Mouse (Mus musculus) neural tube, embryonic 10.5 days (tissue): Measurements from ENCODE around the gene Dapp1.
"Not testable (repeated sequence)": the region's sequence is repeated elsewhere in the genome, so short reads cannot be mapped to it uniquely, and the experiment has no call there.

Source experiments
- DNase-seq: peaks from one replicate; pipeline ENCODE4 v3.0.0-alpha.2; 2017; ENCODE audit warnings: low spot score; ENCODE audit errors: extremely low spot score

The Dapp1 gene

DNA sequence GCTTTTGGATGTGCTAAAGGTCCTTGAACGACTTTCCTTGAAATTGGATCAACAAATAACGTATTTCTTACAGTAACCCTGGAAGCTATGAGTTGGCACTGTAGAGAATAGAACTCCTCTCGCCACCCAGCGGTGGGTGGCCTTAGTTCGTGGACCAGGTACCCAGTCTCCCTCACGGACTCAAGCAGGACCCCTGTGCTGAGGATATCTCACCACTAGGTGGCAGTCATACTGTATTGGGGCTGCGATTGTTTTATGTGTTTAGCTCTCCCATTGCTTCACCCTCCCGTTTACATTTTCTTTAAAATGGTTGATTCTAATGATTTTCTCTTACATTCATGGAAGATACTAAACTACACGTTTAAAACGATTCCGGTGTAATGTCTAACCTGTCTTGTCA is 9.8 kb upstream of the Dapp1 start:
- DNase-seq = peak; percentile 78

DNA sequence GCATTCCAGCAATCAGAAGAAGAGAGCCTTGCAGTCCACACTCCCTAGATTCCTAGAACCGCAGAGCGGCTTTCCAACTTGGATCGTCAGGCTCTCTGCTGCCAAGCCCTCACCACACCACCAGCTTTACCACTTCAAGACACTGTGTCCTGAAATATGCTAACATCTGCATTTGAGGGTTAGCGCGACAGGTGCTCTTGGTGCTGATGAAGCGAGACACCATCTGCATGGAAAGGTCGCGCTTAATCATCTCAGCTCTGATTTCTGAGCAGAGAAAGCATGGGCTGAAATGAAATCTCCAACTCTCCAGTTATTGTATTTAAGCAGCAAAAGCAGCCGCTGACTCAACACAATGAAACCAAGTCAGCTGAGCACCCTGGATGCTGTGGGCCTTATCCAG is 8.1 kb upstream of the Dapp1 start:
- DNase-seq = no peak

DNA sequence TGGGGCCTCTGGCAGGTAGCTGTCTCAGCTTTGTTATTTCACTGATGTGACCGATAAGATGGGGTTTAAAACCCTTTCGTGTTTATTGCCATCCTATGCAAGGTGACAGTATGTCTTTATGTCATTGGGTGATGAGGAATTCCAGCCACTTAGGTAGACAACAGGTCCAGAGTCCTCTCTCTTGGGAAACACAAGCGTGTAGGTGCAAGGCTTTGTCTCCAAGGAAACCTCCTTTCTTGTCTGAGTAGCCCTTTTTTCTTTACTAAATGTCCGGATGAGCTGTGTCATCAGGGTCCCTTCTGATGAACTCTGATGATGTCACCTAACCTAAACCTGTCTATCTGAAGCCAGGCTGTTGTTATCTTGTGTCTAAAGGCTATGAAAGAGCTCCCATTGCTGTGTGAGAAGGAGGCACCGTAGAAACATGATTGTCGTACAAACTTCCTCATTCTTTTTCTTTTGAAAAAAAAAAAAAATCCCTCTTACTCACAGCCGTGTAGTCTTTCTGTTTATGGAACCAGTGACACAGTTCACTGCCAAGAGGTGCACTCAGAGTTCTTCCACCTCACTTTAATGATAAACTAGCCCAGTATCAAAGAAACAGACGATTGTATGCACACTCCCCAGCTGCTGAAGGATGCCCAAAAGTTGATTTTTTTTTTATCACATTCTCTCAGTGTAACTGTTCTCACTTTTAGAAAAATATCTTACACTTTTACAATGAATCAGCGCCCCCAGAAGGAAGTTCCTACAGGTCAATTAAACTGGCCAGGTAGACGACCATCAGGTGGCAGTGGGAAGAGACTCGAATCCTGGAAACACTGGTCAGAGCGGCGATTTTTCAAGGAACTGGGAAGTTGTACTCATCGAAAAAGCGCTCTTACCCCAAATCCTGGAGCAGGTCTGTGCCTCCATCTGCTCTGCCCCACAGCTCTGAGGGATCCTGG is 637 bp downstream of the Dapp1 start:
- no peak for DNase-seq

DNA sequence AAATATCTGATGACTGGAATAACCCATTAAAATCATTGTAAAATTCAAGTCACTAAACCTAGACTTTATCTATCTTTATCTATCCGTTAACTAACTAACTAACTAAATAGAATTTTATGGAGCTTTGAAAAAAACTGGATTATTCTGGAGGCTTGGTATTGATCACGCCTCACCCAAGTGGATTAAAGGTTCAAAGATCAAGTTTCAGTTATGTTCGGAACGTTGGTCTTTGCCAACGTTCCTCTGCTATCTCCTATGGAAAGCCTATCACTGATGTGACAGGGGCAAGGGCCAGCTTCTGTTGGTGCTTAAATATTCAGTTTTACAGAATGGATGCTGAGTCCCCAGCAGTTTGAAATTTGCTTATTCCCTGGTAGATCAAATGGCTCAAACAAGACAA is 3.1 kb downstream of the Dapp1 start:
- no peak for DNase-seq

DNA sequence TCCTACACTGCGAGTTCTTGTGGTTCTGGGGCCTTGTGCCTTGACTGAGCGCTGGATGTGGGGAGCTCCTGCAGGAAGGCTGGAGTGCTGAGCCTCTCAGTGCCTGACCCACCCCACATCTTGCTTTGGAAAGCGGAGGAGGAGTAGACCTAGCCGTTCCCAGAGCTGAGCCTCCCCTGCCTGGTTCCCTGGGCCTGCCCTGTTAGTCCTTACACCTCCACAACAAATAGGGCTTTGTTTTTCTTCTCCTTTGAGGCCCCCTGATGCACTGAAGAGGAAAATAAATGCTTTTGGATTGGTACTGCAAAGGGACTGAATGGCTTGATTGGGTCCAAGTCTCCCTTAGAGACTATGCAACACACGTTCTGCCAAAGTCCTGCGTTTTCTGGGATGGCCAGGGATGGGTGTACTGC is 3.7 kb downstream of the Dapp1 start:
- no peak for DNase-seq

DNA sequence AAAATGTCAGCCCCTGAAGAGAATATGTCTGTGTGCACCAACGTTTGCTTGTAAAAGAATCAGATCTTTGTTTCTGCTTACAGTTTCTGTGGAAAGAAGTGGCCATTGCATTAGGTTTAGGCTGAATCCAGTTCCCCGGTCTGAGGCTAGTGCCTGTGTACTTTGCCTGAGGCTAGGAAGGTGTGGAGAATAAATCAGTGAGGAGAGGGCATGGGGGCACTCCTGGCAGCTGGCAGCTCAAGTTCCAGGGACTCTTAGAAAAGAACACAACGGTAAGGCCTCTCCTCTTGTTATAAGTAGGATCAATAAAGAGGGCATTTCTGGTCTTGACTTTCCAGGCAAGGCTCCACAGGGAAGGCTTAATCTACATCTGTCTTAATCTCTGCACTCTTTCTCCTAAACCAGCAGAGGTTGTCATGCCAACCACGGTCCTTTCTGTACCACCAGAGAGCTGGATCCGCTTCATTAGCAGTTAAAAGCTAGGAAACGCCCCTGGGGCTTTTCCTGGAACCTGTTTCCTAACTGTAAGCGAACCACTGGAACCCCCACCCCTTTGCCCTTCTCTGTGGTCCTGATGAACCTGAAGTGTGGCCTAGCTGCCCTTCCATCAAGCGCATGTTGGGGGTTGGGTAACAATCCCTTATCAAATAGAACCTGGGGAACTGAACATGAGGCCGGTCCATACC is 4.3 kb downstream of the Dapp1 start:
- no peak for DNase-seq

DNA sequence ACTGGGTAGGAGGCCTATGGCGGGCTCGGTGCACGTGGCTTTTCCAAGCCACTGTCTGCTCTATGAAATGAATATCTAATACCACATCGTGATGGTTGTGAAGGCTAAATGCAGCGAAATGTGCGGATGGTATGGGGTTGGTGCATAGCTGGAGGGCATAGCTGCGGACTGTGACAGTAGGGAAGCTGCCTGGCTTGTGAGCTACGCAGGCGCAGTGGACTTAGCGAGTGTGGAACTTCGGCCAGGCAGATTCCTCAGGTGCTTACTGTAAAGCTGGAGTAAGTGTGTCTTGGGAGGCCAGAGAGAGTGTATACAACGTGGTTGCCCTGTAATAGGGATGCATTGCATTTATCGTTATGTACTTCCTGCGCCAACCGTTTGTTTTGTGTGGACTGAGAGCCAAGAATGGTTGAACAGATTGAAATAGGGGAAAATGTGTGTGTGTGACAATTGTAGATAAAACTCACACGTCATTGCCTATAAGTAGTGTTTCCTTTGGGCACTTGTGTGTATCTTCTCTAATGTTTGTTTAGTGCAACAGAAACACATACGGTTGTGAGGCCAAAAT is 5.4 kb downstream of the Dapp1 start:
- no peak for DNase-seq

DNA sequence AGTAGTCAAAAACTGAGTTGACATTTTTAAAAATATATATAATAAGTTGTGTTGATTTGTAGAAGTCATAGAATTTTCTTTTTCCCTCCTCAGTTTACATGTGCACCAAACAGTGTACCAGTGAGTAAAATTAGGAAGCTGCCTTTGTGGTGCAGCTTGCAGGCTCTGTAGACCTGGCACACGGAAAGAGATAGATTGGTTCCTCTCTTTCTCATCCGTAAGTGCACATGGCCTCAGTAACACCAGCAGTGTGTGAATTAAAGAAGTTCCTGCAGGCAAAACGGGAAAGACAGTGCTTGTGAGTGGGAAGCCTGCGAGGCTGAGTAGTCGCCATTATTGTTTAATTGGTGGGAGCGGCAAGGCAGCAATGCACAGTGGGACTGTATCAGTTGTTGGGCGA is 5.9 kb downstream of the Dapp1 start:
- DNase-seq = no peak

DNA sequence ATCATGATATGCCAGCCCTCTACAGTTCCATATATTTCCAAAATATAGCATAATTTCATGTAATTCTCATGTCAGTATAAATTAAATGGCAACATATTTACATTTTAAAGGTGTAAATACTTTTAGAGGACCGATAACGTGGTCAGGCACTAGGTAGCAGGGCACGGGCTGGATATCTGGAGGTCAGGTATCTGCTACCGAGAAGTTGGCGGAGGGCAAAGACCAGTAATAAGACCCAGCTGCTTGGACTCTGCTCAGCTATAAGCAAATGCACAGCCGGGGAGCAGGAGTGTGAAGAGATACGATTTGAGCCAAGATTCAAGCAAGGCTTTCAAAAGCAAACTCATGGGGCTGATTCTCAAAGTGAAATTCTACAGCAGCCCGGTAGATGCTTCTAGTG is 7.0 kb downstream of the Dapp1 start:
- DNase-seq = no peak

DNA sequence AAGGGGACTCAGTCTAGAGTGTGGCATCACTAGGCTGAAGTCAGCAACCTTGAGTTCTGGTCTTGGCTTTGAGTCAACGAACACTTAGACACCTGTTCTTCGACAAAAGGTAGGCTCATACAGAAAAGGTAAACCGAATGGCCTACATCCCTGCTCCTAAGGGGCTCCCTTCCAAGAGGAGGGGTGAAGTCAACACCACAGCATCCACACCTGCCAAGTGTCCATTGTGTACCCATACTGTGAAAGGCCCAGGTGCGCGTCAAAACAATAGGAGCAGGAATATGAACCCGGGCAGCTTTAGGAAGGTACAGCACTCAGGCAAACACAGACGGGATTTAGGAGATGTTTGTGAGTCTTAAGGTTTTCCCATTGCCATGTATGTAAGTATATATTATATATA is 8.4 kb downstream of the Dapp1 start:
- no peak for DNase-seq

DNA sequence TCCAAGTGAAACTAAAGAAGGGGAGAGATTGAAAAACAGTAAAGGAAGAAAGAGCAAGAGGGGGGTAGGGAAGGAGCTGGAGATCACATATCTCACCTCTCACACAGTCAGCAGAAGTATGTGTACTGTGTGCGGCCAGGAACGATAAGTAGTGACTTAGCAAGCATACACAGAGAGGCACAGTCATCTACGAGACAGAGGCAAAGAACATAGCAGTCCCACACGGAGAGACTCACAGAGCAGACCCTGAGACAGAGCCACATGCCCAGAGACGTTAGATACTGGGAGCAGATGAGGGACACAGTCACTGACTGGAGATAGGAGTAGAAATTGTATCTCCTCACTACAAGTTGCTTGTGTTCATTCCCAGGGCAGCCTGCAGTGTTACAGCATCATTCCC is 9.1 kb downstream of the Dapp1 start:
- DNase-seq = no peak

DNA sequence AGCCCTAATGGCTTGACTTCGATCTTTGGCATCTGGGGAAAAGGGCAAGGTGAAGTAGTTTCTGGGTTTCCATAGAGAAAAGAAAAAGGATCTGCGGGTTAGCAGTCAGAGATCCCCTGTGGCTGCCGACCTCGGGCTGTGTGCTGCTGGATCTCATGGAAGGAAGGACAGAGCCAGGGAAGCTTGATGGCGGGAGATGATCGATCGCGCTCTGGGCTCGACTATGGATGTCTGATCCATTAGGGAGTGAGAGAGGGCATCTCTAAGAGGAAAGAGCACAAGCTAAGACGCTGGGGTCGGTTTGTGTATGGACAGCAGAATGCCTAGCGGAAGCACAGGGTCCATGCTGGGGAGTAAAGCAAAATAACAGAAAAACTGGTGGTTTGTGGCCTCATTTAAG is 11.4 kb downstream of the Dapp1 start:
- peak; percentile 58 for DNase-seq

DNA sequence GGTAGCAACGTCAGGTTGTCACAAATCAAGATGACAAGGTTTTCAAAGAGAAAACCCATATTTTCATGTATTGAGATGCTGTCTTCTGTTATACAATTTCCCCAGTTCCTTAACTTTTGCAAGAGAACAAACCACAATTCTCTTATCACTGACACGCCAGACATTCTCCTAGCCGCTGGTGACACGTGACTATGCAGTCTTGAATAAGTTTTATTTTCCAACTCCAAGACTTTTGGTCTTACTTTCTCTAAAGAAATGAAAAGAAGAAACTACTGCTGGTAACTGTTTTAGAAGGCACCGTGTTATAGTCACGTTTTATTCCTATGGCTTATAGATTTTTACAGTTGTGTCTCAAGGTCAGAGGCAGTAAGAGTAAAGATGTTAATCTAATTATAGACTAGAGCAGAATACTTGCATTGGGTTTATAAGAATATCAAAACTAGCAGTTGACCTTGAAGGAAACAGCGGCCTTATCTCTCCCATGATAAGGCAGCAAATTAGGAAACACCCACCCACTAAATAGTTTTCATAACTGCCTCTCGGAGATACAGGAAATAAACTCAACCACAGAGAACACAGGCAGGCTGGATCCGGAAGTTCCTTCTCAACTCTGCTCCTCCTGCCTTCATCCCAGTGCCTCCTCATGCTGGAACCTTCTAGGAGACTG is 12.4 kb downstream of the Dapp1 start:
- no peak for DNase-seq

DNA sequence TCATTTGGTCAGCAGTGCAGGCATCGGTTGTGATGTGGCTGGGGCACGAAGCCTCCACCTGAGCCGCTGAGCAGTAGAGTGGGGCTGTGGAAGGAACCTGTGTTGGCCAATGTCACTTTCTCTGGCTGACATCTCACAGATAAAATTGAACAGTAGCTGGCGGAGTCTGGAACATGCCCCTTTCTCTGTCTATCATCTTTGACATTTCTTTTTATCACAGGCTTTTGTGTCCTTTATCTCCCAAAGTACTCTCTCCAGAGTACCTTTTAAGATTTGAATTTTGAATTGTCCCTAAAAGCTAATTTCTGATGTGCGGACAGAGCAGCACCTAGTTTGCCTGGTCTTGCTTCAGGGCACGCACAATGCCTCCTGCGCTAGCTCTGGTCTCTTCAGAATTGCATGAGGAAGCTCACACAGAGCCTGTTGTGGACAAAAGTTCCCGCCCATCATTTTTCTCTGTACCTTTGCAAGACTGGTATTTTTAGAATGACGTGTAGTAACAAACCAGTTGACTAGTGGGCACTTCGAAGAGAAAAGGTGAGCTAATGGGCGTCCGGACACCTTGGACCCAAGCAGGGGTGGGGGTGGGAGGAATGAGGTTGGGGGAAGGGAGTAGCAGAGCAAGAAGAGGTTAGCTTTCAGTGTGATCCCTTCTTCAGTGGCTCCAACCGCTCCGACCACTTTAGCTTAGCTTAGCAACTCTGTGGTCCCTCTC is 13.1 kb downstream of the Dapp1 start:
- DNase-seq = no peak

DNA sequence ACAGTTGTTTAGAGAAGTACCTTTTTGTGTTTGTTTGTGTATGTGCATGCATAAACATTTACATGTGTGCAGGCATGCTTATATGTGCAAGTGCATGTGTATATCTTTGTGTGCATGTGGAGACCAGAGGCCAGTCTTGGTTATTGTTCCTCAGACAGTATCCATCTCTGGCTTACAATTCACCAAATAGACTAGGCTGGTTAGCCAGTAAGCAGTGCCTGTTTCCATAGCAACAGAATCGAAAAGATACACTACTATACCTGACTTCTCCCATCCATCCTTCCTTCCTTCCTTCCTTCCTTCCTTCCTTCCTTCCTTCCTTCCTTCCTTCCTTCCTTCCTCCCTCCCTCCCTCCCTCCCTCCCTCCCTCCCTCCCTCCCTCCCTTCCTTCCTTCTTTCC is 17.3 kb downstream of the Dapp1 start:
- not testable (repeated sequence) for DNase-seq

DNA sequence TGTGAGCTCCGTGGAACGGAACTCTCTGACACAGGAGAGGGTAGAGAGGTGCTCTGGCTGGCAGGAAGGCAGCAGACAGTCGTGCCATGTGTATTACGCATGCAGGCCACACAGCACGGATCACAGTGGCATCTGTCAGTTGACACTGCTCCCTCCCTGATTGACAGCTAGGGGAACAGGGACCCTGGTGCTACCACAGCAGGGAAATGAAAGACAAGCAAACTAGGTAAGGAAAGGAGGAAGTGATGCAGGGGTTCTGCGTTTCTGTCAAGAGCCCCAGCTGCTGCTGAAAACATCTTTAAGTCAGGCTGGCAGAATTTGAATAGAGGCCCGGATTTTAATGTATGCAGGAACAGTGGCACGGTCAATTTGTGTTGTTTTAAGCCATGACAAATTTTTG is 17.8 kb downstream of the Dapp1 start:
- DNase-seq = no peak

DNA sequence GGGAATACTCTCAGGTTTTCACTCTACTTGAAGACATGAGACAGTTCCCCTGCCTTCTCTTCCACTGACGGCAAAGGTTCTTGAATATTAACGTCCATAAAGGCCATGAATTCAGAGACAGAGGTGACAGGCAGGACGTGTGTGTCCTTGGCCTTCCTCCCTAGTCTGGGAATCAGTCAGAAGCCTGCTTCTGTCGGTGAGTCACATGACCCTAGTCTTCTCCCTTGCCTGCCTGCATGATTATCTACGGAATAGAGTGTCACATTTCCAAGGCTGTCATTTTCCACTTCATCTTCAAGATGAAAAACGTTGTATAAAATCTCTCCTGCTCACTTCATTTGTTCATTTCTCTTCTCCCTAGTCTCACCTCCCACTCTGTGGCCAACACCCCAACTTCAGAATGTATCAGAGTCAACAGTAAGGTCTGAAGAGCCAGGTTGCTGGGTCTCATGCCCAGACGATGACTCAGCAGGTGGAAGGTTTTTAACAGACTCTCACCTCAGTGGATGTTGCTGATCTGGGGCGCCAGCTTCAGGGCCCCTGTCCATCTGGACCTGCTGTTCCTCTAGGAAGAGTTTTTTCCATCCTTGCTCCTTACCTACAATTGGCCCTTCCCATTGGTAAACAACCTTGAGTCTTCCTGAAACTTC is 19.5 kb downstream of the Dapp1 start:
- DNase-seq = no peak

DNA sequence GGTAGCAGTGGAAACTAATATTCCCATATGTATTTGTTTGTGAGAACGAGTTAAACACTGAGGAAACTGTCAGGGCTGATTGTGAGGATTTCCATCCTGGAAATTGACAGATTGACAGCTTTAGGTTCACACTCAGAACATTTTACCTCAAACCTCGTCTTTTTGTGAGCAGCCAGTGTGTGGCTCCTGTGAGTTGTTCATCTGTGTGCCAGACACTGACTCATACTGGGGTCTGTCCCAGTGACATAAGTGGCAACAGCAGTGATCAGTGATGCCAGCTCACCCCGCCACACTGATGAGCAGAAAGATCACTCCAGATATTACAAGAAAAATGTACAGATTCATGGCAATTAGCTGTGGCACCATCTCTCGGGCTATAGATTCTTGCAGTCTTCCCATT is 21.9 kb downstream of the Dapp1 start:
- no peak for DNase-seq

DNA sequence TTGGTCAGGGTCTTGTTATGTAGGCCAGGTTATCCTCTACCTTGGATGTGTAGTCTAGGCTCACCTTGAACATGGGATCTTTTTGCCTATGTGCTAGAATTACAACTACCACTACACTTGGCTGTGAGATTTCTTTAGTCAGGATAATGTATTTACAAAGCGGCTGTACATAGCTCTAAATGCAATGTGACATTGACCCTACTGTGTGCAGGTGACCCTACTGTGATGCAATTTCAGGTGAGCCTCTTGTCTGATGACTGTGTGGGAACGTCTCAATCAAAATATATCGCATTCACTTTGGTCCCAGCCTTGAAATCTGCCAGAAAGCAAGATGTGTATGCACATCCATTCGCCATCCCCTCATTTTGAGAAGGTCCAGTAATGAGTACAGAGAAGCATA is 23.0 kb downstream of the Dapp1 start:
- no peak for DNase-seq

DNA sequence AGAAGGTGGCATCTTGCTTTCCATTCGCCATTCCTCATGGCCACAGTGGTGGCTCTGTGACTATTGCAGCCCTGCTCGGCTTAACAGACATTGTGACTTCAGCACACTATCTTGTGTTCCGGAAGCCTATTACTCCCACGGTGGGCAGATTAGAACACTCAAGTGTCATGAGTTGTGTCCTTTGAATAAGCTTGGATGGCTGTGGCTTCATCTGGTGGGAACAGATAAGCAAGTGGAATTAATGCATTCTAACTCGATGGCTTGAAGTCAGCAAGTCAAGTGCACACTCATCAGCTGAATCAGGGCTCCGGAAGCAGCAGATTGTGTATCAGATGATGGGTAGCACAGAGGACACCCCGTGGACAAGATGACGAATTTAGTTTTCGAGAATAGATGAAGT is 23.5 kb downstream of the Dapp1 start:
- no peak for DNase-seq

DNA sequence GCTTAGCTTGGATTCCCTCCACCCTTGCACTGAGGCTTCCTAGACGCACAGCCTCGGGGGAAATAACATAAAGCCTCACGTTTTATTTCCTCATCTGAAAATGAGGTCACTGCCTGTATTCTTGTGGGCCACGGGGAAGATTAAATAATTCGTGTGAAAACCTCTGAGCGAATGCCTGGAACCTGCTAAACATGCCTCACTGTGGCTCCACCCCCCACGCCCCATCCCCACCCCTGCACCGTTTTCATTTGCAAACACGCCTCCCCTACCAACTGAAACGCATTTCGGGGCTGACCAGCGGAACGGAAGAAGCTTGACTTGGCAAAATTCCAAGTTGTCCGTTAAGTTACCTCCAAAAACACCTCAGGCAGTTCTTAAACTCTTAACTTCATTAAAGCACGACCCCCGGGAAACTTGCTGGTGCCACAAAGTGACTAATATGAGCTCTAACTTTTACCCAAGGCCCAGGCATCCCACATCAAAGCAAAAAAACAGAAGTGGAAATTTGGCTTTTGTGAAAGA is 25.7 kb downstream of the Dapp1 start:
- no peak for DNase-seq
